Mouse (Mus musculus) ES-Bruce4 (cell line): ENCODE data around the gene Neu2. TPM values are rescaled to one million over a fixed set of nuclear protein-coding genes. Genes with fewer than 3 reads are reported as not detected.

Experiments
- H3K27ac ChIP-seq: 2 replicates; pipeline ENCODE4 v1.5.1; 2012; ENCODE audit warnings: low read length, inconsistent platforms; ENCODE audit not compliant: insufficient read depth
- H3K27me3 ChIP-seq: 2 replicates; pipeline ENCODE4 v1.6.1; 2012; ENCODE audit warnings: mild to moderate bottlenecking, low read length, inconsistent platforms; ENCODE audit not compliant: control insufficient read depth, poor library complexity, insufficient read depth, severe bottlenecking
- H3K36me3 ChIP-seq: 2 replicates; pipeline ENCODE4 v1.6.1; 2012; ENCODE audit warnings: inconsistent platforms, mild to moderate bottlenecking, low read length, moderate library complexity; ENCODE audit not compliant: control insufficient read depth, poor library complexity, insufficient read depth, severe bottlenecking
- H3K4me1 ChIP-seq: one replicate; pipeline ENCODE4 v1.8.1; 2011; ENCODE audit warnings: low read length; ENCODE audit not compliant: control insufficient read depth, insufficient read depth
- H3K4me3 ChIP-seq: 2 replicates; pipeline ENCODE4 v1.5.1; 2011; ENCODE audit warnings: low read depth, mild to moderate bottlenecking, low read length
- H3K9ac ChIP-seq: 2 replicates; pipeline ENCODE4 v1.6.1; 2012; ENCODE audit warnings: low read depth, mild to moderate bottlenecking, inconsistent platforms; ENCODE audit not compliant: poor library complexity, severe bottlenecking
- H3K9me3 ChIP-seq: replicated peaks from 2 replicates; pipeline ENCODE4 v1.6.1; 2012; ENCODE audit warnings: mild to moderate bottlenecking, low read length, inconsistent platforms; ENCODE audit not compliant: control insufficient read depth, poor library complexity, insufficient read depth, severe bottlenecking
- CTCF ChIP-seq: IDR thresholded peaks from one replicate; pipeline ENCODE4 v1.8.1; 2011; ENCODE audit warnings: low read depth, low read length
- EP300 ChIP-seq: IDR thresholded peaks from 2 replicates; pipeline ENCODE4 v1.6.1; 2011; ENCODE audit warnings: low read depth, low read length; ENCODE audit not compliant: insufficient read depth
- POLR2A ChIP-seq: IDR thresholded peaks from one replicate; pipeline ENCODE4 v1.8.1; 2011; ENCODE audit warnings: low read length; ENCODE audit not compliant: insufficient read depth
- polyA plus RNA-seq: library from polyadenylated mRNA; stranded (reverse); fragments of >200 nt; gene quantifications from 2 replicates; pipeline ENCODE4 v1.2.4, GENCODE M21; 2011; ENCODE audit warnings: low read depth; ENCODE audit not compliant: missing spikeins, insufficient read depth, insufficient read length

The Neu2 gene
- polyA plus RNA-seq, 1 experiment = not detected

DNA sequence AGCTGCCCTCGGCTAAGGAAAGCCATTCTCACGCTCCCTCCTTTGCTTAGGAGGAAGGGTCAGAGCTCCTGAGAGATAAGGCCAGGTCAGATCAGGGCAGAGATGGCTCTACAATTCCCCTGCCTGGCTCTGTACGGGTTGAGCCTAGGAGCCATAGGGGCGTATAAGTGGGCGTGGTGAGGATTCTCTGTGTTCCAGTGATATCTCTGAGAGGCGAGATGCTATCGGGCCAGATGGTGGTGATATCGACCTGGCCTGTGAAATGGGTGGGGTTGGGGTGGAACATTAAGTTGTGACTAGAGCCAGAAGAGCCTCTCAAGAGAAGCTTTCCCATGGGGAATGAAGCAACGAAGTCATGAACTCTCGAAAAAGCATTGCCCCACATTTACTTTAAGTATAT, 121.9 kb downstream of the Neu2 start:
- no peaks in the 10 kb centered on the region for H3K36me3 ChIP-seq
- H3K9me3 ChIP-seq = no peaks in the 10 kb centered on the region
- H3K27ac ChIP-seq = no peak overlapping the region
- no peaks in the 10 kb centered on the region; the same call in 1 of the 2 replicates for H3K27me3 ChIP-seq
- no peaks in the 10 kb centered on the region for H3K4me1 ChIP-seq
- TF ChIP-seq EP300 (no peak), CTCF (no peak), POLR2A (no peak)
- H3K9ac ChIP-seq = no peak overlapping the region
- H3K4me3 ChIP-seq = no peak overlapping the region

DNA sequence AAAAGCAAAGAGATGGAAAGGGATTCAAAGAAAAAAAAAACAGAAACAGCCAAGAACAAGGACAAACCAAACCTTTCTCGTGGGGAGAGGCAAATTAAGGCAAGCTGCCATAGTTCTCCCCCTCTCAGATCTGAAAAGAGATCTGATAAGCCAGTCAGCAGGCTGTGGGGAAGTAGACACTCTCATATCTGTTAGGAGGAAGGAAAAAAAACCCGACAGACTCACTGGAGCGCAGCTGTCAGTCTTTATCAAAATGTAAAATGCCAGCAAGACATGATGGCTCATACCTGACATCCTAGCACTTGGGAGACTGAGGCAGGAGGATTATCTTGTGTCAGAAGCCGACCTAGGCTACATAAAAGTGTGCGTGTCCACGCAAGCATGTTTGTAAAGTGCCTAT, 122.5 kb downstream of the Neu2 start:
- Histone ChIP-seq H3K4me1 (no peaks in the 10 kb centered on the region), H3K36me3 (no peaks in the 10 kb centered on the region), H3K9ac (no peak overlapping the region)

DNA sequence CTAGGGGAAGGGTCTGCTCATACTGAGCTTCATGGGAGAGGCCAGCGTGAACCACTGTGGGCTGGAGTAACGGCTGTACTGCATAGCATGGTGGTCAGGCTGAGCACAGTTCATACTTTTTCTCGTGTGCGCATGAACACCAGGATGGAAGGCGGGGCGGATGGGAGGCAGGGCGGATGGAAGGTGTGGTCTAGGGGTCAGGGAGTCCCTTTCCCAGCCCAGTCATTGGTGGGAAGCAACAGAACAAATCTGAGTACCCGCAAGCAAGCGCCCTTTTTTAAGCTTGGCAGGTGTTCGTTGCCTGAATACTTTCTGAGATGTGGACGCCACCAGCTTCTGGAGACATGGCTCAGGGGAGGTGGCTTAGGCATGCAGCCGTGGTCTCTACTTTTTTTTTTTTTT, 127.0 kb downstream of the Neu2 start:
- H3K4me3 ChIP-seq = 0 out of 2 replicates have a peak overlapping the region, but pooled peaks have one; percentile 3
- no peak overlapping the region for H3K9ac ChIP-seq

More for the DNA sequence above, 122.5 kb downstream of the Neu2 start:
- Histone ChIP-seq H3K9me3 (no peaks in the 10 kb centered on the region), H3K4me3 (no peak overlapping the region), H3K27me3 (no peaks in the 10 kb centered on the region; the same call in 1 of the 2 replicates), H3K27ac (no peak overlapping the region)
- TF ChIP-seq CTCF (no peak), POLR2A (no peak), EP300 (no peak)

DNA sequence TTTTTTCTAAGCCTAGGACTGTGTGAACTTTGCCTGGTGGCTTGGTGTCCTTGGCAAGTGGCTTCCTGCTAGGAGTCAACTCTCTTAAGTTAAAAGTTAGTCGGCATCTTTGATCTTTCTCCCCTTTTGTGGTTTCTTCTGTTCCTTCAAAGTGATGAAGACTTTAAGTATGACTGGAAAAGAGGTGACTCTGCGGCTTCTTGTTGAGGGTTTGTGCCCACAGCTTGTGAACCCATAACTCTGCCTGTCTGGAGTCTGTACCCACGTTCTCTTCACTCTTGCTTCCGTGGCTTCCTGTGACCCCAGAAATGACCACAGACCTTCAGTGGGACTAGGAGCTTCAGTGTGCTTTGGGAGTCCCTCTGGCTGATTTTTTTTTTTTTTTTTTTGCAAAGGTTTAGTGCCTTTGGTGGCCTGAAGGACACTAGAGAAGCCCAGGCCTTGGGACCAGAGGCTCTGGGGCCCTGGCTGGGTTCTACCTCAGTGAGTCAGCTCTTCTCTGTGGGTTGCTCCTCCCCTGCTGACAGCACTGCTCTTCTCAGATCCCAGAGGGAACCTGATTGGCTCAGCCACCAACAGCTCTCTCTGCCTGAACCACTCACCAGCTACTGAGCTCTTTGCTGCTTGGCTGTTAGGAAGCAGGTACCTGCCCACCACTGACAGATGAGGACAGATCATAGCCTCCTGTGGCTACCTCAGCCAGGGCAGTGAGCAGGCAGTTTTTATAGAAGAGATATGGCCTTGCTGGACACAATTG, 127.6 kb downstream of the Neu2 start:
- no peak overlapping the region for H3K27ac ChIP-seq
- H3K9me3 ChIP-seq = no peaks in the 10 kb centered on the region
- H3K9ac ChIP-seq = no peak overlapping the region
- H3K4me3 ChIP-seq = no peak overlapping the region
- H3K36me3 ChIP-seq = no peaks in the 10 kb centered on the region
- TF ChIP-seq EP300 (no peak), CTCF (no peak), POLR2A (no peak)
- no peaks in the 10 kb centered on the region for H3K27me3 ChIP-seq
- H3K4me1 ChIP-seq = no peaks in the 10 kb centered on the region

More for the DNA sequence above, 127.0 kb downstream of the Neu2 start:
- Histone ChIP-seq H3K4me1 (no peaks in the 10 kb centered on the region), H3K36me3 (no peaks in the 10 kb centered on the region), H3K27ac (no peak overlapping the region), H3K9me3 (no peaks in the 10 kb centered on the region), H3K27me3 (no peaks in the 10 kb centered on the region)
- TF ChIP-seq EP300 (no peak), POLR2A (no peak), CTCF (no peak)

DNA sequence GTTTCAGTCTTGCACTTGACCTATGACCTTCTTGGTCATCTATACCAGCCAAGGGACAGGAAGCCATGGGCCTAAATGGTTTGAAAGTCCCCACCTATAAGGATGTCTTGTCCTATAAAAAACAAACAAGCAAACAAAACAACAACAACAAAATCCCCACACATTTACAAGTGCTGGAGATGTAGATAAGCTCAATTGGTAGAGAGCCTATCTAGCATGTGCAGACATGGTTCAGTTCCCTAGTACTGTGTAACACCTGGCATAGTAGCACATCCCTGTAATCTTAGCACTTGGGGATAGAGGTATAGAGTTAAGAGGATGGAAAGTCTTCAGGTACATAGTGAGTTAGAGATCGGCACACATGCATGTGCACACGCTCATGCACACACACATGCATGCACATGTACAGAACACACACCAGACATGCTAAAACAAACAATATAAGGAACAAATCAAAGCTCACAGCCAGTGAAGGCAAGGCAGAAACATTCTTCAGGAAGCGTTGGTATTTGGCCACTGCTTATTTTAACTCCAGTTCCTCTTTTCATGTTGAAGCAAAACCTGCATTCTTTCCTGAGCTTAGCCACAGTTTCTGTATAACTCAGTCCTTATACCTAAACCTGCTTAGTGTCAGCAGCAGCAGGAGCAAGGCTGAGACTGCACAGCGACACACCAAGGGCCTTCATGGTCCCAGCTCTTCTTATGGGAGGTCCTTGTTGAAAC, 128.3 kb downstream of the Neu2 start:
- no peak overlapping the region for H3K4me3 ChIP-seq
- H3K36me3 ChIP-seq = no peaks in the 10 kb centered on the region
- no peak overlapping the region for H3K27ac ChIP-seq
- no peaks in the 10 kb centered on the region for H3K4me1 ChIP-seq
- H3K9me3 ChIP-seq = no peaks in the 10 kb centered on the region
- H3K9ac ChIP-seq = no peak overlapping the region
- no peaks in the 10 kb centered on the region for H3K27me3 ChIP-seq
- no peak for TF ChIP-seq CTCF
- no peak for TF ChIP-seq EP300
- TF ChIP-seq POLR2A = no peak

DNA sequence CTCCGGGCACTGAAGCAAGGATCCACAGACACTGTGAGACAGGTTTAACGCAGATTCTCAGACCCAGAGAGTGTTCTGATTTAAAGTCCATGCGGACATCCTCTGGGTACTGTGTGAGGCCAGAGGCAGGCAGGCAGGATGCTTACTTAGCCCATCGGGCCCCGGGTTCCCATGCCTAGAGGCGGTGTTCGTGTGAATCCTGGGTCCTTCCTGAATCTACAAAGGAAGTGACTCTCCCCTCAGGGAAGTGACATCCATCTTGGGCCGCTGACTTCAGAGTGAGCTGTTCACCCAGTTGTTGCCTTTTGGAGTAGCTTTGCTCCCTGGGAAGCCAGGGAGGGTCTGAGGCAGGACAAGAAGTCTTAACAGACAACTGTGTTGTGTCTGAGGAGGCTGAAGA, 130.0 kb downstream of the Neu2 start:
- no peaks in the 10 kb centered on the region for H3K9me3 ChIP-seq
- TF ChIP-seq POLR2A (no peak), EP300 (no peak)
- H3K27me3 ChIP-seq = no peaks in the 10 kb centered on the region
- H3K4me3 ChIP-seq = no peak overlapping the region
- H3K36me3 ChIP-seq = no peaks in the 10 kb centered on the region
- H3K9ac ChIP-seq = no peak overlapping the region
- no peak overlapping the region for H3K27ac ChIP-seq
- no peaks in the 10 kb centered on the region for H3K4me1 ChIP-seq
